Mouse (Mus musculus): ENCODE measurements around the gene Gm9044. TPM values are rescaled to one million over a fixed set of nuclear protein-coding genes. Genes with fewer than 3 reads are reported as not detected.
"Not testable (repeated sequence)": the region's sequence is repeated elsewhere in the genome, so short reads cannot be mapped to it uniquely, and the experiment has no call there.

The Gm9044 gene
- polyA plus RNA-seq (2015; fragmentation: Nextera tagmentation; extraction: Ambion mirVana) = not detected in 2 replicates

- H3K27me3 ChIP-seq; H3K27ac ChIP-seq (replicated peaks); ATAC-seq (ENCODE audit: insufficient number of reproducible peaks, low FRiP score, low TSS enrichment, low read depth); H3K4me1 ChIP-seq; H3K4me3 ChIP-seq (replicated peaks); H3K36me3 ChIP-seq; H3K4me2 ChIP-seq (replicated peaks); H3K9me3 ChIP-seq (replicated peaks); H3K9ac ChIP-seq: not testable (repeated sequence)
- WGBS = no CpG with 5 or more reads among the region's 14 CpGs
Observed at GRCm38 (mm10) chr10:118332308-118332707, at the start of gene Gm9044. Gene Gm9044 (minus strand): TSS chr10:118332408.

GRCm38 (mm10) chr10:118370443-118370842 is 38.2 kb upstream of the Gm9044 start:
- H3K36me3 ChIP-seq = no peaks in the 10 kb centered on the region
- H3K4me1 ChIP-seq = 0 out of 2 replicates have a peak, but pooled peaks cover 3% of the 10 kb centered on the region
- H3K27ac ChIP-seq (replicated peaks) = no peak overlapping the region
- ATAC-seq (ENCODE audit: insufficient number of reproducible peaks, low FRiP score, low TSS enrichment, low read depth) = peak; percentile 76
- peak overlapping the region; percentile 22 for H3K4me3 ChIP-seq (replicated peaks)
- H3K9ac ChIP-seq = no peak overlapping the region
- H3K4me2 ChIP-seq (replicated peaks) = peak overlapping the region; percentile 44
- 2% methylated on average over 10 of the region's 10 CpGs for WGBS
- H3K9me3 ChIP-seq (replicated peaks) = no peaks in the 10 kb centered on the region
- 0 out of 2 replicates have a peak, but pooled peaks cover 3% of the 10 kb centered on the region for H3K27me3 ChIP-seq

- Histone ChIP-seq H3K4me3 (replicated peaks) (no peak overlapping the region), H3K4me2 (replicated peaks) (no peak overlapping the region), H3K27me3 (0 out of 2 replicates have a peak, but pooled peaks cover 3% of the 10 kb centered on the region), H3K36me3 (no peaks in the 10 kb centered on the region), H3K27ac (replicated peaks) (no peak overlapping the region), H3K9ac (no peak overlapping the region), H3K9me3 (replicated peaks) (no peaks in the 10 kb centered on the region), H3K4me1 (0 out of 2 replicates have a peak, but pooled peaks cover 3% of the 10 kb centered on the region)
- 86% methylated on average over 9 of the region's 9 CpGs for WGBS
- ATAC-seq (ENCODE audit: insufficient number of reproducible peaks, low FRiP score, low TSS enrichment, low read depth) = no peak
Observed at GRCm38 (mm10) chr10:118369518-118369917, 37.3 kb upstream of the Gm9044 start.

GRCm38 (mm10) chr10:118354005-118354404 is 21.8 kb upstream of the Gm9044 start, which contains the start of gene Gm9049:
Gene Gm9049 (minus strand): TSS chr10:118354105.
- not testable (repeated sequence) for H3K4me2 ChIP-seq (replicated peaks); H3K9me3 ChIP-seq (replicated peaks); H3K9ac ChIP-seq; H3K4me3 ChIP-seq (replicated peaks); ATAC-seq (ENCODE audit: insufficient number of reproducible peaks, low FRiP score, low TSS enrichment, low read depth); H3K4me1 ChIP-seq; H3K27ac ChIP-seq (replicated peaks); H3K27me3 ChIP-seq; H3K36me3 ChIP-seq
- WGBS = 91% methylated on average over 1 of the region's 11 CpGs

GRCm38 (mm10) chr10:118348579-118348978 is 16.4 kb upstream of the Gm9044 start, which contains the start of gene Gm9048:
Gene Gm9048 (minus strand): TSS chr10:118348679.
- not testable (repeated sequence) for H3K27me3 ChIP-seq; H3K4me2 ChIP-seq (replicated peaks); H3K9me3 ChIP-seq (replicated peaks); H3K9ac ChIP-seq; H3K4me1 ChIP-seq; H3K27ac ChIP-seq (replicated peaks); H3K36me3 ChIP-seq; ATAC-seq (ENCODE audit: insufficient number of reproducible peaks, low FRiP score, low TSS enrichment, low read depth); H3K4me3 ChIP-seq (replicated peaks)
- 100% methylated on average over 1 of the region's 14 CpGs for WGBS

GRCm38 (mm10) chr10:118343155-118343554 is 10.9 kb upstream of the Gm9044 start, which contains the start of gene Gm9046:
Gene Gm9046 (minus strand): TSS chr10:118343255.
- not testable (repeated sequence) for H3K4me3 ChIP-seq (replicated peaks); ATAC-seq (ENCODE audit: insufficient number of reproducible peaks, low FRiP score, low TSS enrichment, low read depth); H3K27ac ChIP-seq (replicated peaks); H3K9me3 ChIP-seq (replicated peaks); H3K4me1 ChIP-seq; H3K9ac ChIP-seq; H3K27me3 ChIP-seq; H3K36me3 ChIP-seq; H3K4me2 ChIP-seq (replicated peaks)
- no CpG with 5 or more reads among the region's 14 CpGs for WGBS

- not testable (repeated sequence) for H3K4me2 ChIP-seq (replicated peaks); H3K27me3 ChIP-seq; H3K9ac ChIP-seq; H3K36me3 ChIP-seq; H3K4me3 ChIP-seq (replicated peaks); H3K4me1 ChIP-seq; ATAC-seq (ENCODE audit: insufficient number of reproducible peaks, low FRiP score, low TSS enrichment, low read depth); H3K27ac ChIP-seq (replicated peaks); H3K9me3 ChIP-seq (replicated peaks)
- no CpG with 5 or more reads among the region's 14 CpGs for WGBS
Observed at GRCm38 (mm10) chr10:118337731-118338130, 5.5 kb upstream of the Gm9044 start, which contains the start of gene Gm9045. Gene Gm9045 (minus strand): TSS chr10:118337831.

- H3K27ac ChIP-seq (replicated peaks); H3K9me3 ChIP-seq (replicated peaks); H3K4me1 ChIP-seq; H3K4me2 ChIP-seq (replicated peaks); H3K27me3 ChIP-seq; H3K4me3 ChIP-seq (replicated peaks); H3K9ac ChIP-seq; H3K36me3 ChIP-seq; ATAC-seq (ENCODE audit: insufficient number of reproducible peaks, low FRiP score, low TSS enrichment, low read depth): not testable (repeated sequence)
- no CpG with 5 or more reads among the region's 11 CpGs for WGBS
Observed at GRCm38 (mm10) chr10:118326869-118327268, 5.3 kb downstream of the Gm9044 start, which contains the start of gene Gm9040. Gene Gm9040 (minus strand): TSS chr10:118326969.

- Histone ChIP-seq H3K4me1 (no peaks in the 10 kb centered on the region), H3K9me3 (replicated peaks) (no peaks in the 10 kb centered on the region), H3K27ac (replicated peaks) (no peak overlapping the region), H3K4me2 (replicated peaks) (no peak overlapping the region), H3K9ac (no peak overlapping the region), H3K4me3 (replicated peaks) (no peak overlapping the region), H3K36me3 (no peaks in the 10 kb centered on the region), H3K27me3 (no peaks in the 10 kb centered on the region)
- WGBS = 85% methylated on average over 8 of the region's 8 CpGs
- no peak for ATAC-seq (ENCODE audit: insufficient number of reproducible peaks, low FRiP score, low TSS enrichment, low read depth)
Observed at GRCm38 (mm10) chr10:118319024-118319423, 13.2 kb downstream of the Gm9044 start.

GRCm38 (mm10) chr10:118302133-118302532 is 30.1 kb downstream of the Gm9044 start:
- H3K27ac ChIP-seq (replicated peaks); H3K36me3 ChIP-seq; H3K9me3 ChIP-seq (replicated peaks); H3K4me1 ChIP-seq; H3K4me3 ChIP-seq (replicated peaks); H3K4me2 ChIP-seq (replicated peaks); H3K9ac ChIP-seq; ATAC-seq (ENCODE audit: insufficient number of reproducible peaks, low FRiP score, low TSS enrichment, low read depth); H3K27me3 ChIP-seq: not testable (repeated sequence)
- WGBS = 26% methylated on average over 2 of the region's 2 CpGs

- Histone ChIP-seq H3K27me3 (no peaks in the 10 kb centered on the region), H3K27ac (replicated peaks) (no peak within 1 kb of the TSS), H3K4me1 (no peaks in the 10 kb centered on the region), H3K9me3 (replicated peaks) (no peaks in the 10 kb centered on the region), H3K9ac (no peak within 1 kb of the TSS), H3K4me3 (replicated peaks) (no peak within 1 kb of the TSS), H3K36me3 (no peaks in the 10 kb centered on the region), H3K4me2 (replicated peaks) (no peak within 1 kb of the TSS)
- WGBS = 92% methylated on average over 6 of the region's 6 CpGs
- ATAC-seq (ENCODE audit: insufficient number of reproducible peaks, low FRiP score, low TSS enrichment, low read depth) = no peak
Observed at GRCm38 (mm10) chr10:118294938-118295337, 37.3 kb downstream of the Gm9044 start, which contains the start of gene Iltifb. Gene Iltifb (minus strand): TSS chr10:118295038.

GRCm38 (mm10) chr10:118283016-118283415 is 49.2 kb downstream of the Gm9044 start:
- not testable (repeated sequence) for H3K27me3 ChIP-seq; ATAC-seq (ENCODE audit: insufficient number of reproducible peaks, low FRiP score, low TSS enrichment, low read depth); H3K9me3 ChIP-seq (replicated peaks); H3K9ac ChIP-seq; H3K27ac ChIP-seq (replicated peaks); H3K36me3 ChIP-seq; H3K4me3 ChIP-seq (replicated peaks); H3K4me1 ChIP-seq; H3K4me2 ChIP-seq (replicated peaks)
- WGBS = 46% methylated on average over 3 of the region's 5 CpGs

Measured in embryonic facial prominence, embryonic 15.5 days (tissue).